Mouse (Mus musculus): Measurements from ENCODE around the gene Olfr398. TPM values are rescaled to one million over a fixed set of nuclear protein-coding genes. Genes with fewer than 3 reads are reported as not detected.

Gene Olfr398
- not detected for total RNA-seq (2022)

GRCm38 (mm10) chr11:73990307-73990706 is at the start of gene Olfr398:
Gene Olfr398, minus strand, starts transcription at chr11:73990407.
- DNase-seq (ENCODE audit: low spot score in 2 of 2), result no peak

DNA sequence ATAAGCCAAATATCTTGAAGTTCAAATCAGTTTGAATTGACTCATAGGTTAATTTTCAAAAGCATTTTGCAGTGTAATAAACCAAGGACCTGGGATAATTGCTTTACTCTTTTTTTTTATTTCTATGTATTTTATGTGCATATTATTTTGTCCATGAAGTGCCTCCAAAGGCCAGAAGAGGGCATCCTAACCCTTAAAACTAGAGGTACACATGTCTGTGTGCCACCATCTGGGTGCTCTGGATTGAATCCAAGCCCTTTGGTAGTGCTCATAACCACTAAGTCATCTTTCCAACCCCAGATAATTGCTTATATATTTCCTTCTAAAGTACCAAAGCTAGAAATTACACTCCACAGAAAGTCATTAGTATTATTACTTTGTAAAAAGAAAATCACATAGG is 2.9 kb upstream of the Olfr398 start:
- no peak for DNase-seq (ENCODE audit: low spot score in 2 of 2)

DNA sequence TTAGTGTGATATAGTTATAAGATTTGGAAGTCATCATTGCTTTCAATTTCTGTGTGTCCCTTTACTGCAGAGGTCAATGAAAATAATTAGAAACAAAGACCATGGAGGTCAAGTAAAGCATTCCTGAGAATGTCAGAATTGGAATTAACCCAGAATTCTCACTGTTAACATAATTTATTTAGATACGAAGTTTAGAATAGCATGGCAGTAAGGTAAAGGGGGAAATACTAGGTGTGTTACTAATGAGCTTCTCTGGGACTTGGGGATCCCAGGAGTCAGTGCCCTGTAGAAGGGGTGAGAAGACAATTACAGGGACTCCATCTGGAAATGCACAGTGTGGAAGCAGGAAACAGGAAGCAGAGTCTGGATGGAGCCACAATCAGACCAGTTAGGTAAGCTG is 29.7 kb downstream of the Olfr398 start, which contains the start of gene Olfr397:
TSS of gene Olfr397 (plus strand) at position 301 of the 400 bp plus-strand sequence.
- DNase-seq (ENCODE audit: low spot score in 2 of 2), result no peak

GRCm38 (mm10) chr11:73936377-73936776 is 53.8 kb downstream of the Olfr398 start, which contains the start of gene Olfr23:
Gene Olfr23, plus strand, starts transcription at chr11:73936677.
- no peak for DNase-seq (ENCODE audit: low spot score in 2 of 2)

Other genes starting within 250 kb of the Olfr398 start
- gene Olfr389, start 209.7 kb downstream of the Olfr398 start, total RNA-seq (2022), result not detected
- not detected for gene Olfr390, start 207.4 kb downstream of the Olfr398 start, total RNA-seq (2022)
- gene Olfr391-ps, start 187.4 kb downstream of the Olfr398 start, total RNA-seq (2022), result not detected
- gene Olfr392, start 173.4 kb downstream of the Olfr398 start, total RNA-seq (2022), result not detected
- not detected for gene Olfr393, start 139.0 kb downstream of the Olfr398 start, total RNA-seq (2022)
- gene Olfr394, start 99.6 kb downstream of the Olfr398 start, total RNA-seq (2022), result not detected
- not detected for gene Olfr395, start 81.1 kb downstream of the Olfr398 start, total RNA-seq (2022)
- not detected for gene Olfr23, start 53.7 kb downstream of the Olfr398 start, total RNA-seq (2022)
- not detected for gene Olfr397, start 29.6 kb downstream of the Olfr398 start, total RNA-seq (2022)
- not detected for gene Olfr139, start 66.1 kb upstream of the Olfr398 start, total RNA-seq (2022)
- gene Olfr399, start 66.2 kb upstream of the Olfr398 start, total RNA-seq (2022), result not detected
- gene Zfp616, start 79.5 kb upstream of the Olfr398 start, total RNA-seq (2022), result not detected
- gene Olfr401, start 123.3 kb upstream of the Olfr398 start, total RNA-seq (2022), result not detected
- not detected for gene Olfr402, start 163.1 kb upstream of the Olfr398 start, total RNA-seq (2022)
- not detected for gene Olfr403, start 195.8 kb upstream of the Olfr398 start, total RNA-seq (2022)
- gene Olfr43, start 221.0 kb upstream of the Olfr398 start, total RNA-seq (2022), result not detected